Mouse (Mus musculus) gastrocnemius, postnatal 10 days (tissue): Measurements from ENCODE around the gene Zfp995. TPM values are rescaled to one million over a fixed set of nuclear protein-coding genes. Genes with fewer than 3 reads are reported as not detected.
"Not testable (repeated sequence)": the region's sequence is repeated elsewhere in the genome, so short reads cannot be mapped to it uniquely, and the experiment has no call there.

ENCODE experiments used
- DNase-seq: peaks from one replicate; pipeline ENCODE4 v3.0.0; 2021; ENCODE audit warnings: mixed read lengths
- long read RNA-seq, 2 experiments: library from polyadenylated mRNA; stranded (forward); transcript quantifications; one replicate each; pipeline ENCODE4 v2.0.0; 2021
- total RNA-seq, 2 experiments: library from RNA; stranded (reverse); gene quantifications; 2 replicates each; pipeline ENCODE4 v1.2.3; 2021

Gene Zfp995
- 1 to 10 TPM; 1.5 to 1.6 TPM for total RNA-seq
- long read RNA-seq, experiment 1, partial matches to known transcripts = 0 of 2 reads
- long read RNA-seq, experiment 1, other reads (novel, unspliced or antisense) = 2 of 2 reads
- long read RNA-seq, experiment 2, partial matches to known transcripts = 1 of 2 reads
- long read RNA-seq, experiment 2, other reads (novel, unspliced or antisense) = 1 of 2 reads

- DNase-seq = peak; percentile 42
Observed at GRCm38 (mm10) chr17:21909456-21910052, at the start of gene Zfp995. Gene Zfp995 (minus strand): TSS chr17:21909926.

- peak; percentile 4 for DNase-seq
Observed at GRCm38 (mm10) chr17:21909039-21909438, 687 bp downstream of the Zfp995 start.

GRCm38 (mm10) chr17:21871256-21871655, 38.5 kb downstream of the Zfp995 start:
- no peak for DNase-seq

- not testable (repeated sequence) for DNase-seq
Observed at GRCm38 (mm10) chr17:21846322-21846582, 63.5 kb downstream of the Zfp995 start.

GRCm38 (mm10) chr17:21845545-21846321, 64.0 kb downstream of the Zfp995 start, which contains the start of gene Zfp820:
Gene Zfp820 (minus strand): TSS chr17:21845772.
- peak; percentile 35 for DNase-seq

GRCm38 (mm10) chr17:21838510-21838909, 71.2 kb downstream of the Zfp995 start:
- no peak for DNase-seq

Other genes with a start within 250 kb of the Zfp995 start
- 1 to 10 TPM in 1 of 2 experiments, not detected in 1; 2.1 TPM for gene Gm10226, start 218.1 kb downstream of the Zfp995 start, total RNA-seq
- 1 to 10 TPM; 1.9 to 3.5 TPM for gene Zfp760, start 202.2 kb downstream of the Zfp995 start, total RNA-seq
- 1 to 10 TPM; 5.9 to 7.5 TPM for gene Zfp229, start 179.1 kb downstream of the Zfp995 start, total RNA-seq
- gene Zfp820, start 64.2 kb downstream of the Zfp995 start, total RNA-seq = 1 to 10 TPM; 1.8 to 1.9 TPM
- gene Zfp942, start 52.5 kb upstream of the Zfp995 start, total RNA-seq = 1 to 10 TPM; 4.8 to 7.1 TPM
- 10 to 100 TPM; 13.6 to 14.1 TPM for gene Zfp943, start 52.6 kb upstream of the Zfp995 start, total RNA-seq